ENCODE assay signal across 9 mouse cellular contexts in the genomic region with DNA sequence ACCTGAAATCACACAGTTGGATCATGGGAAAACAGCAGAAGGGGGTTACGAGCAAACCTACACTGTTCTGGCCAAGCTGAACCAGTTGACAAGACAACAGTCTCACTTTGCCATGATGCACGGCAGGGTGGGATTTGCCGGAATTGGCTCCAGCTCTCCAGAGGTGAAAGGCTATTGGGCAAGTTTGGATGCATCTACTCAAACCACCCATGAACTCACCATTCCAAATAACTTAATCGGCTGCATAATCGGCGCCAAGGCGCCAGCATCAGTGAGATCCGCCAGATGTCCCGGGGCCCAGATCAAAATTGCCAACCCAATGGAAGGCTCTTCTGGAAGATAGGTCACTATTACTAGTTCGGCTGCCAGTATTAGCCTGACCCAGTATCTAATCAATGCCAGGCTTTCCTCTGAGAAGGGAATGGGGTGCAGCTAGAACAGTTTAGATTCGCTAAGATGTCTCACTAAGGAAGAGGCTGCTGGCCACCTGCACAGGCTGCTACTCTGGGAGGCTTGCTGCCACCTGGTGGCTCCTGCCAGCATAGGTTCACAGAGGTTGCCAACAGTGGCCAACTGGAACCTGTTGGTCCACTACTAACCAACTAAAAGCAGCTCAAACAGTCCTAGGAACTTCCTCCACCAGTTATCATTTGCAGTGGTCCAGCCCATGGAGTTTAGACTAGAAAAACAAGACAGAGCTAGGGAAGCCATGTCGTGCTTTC. TPM values are rescaled to one million over a fixed set of nuclear protein-coding genes. Genes with fewer than 3 reads are reported as not detected.
A peak's percentile ranks its signal among the peaks of the same experiment; 100 is the strongest.
DNase-seq lines count a peak whose midpoint lies in the region; ATAC-seq lines count a peak whose summit lies in the region.
"Had no signal": no experiment of that assay in that cellular context is flagged by ENCODE, and none has a peak within 500 bp of the region (broad histone marks: within the 10 kb centered on the region; RNA-seq: fewer than 3 reads in every experiment).

No protein-coding gene starts in this region.

- 73% methylated on average over 12 of the region's 12 CpGs for WGBS in forebrain, embryonic 11.5 days
- 74% methylated on average over 12 of the region's 12 CpGs for WGBS in forebrain, embryonic 16.5 days

- DNase-seq in forebrain, embryonic 11.5 days (ENCODE audit: low spot score): peak; percentile 80
- peak; percentile 72 for DNase-seq in T-cell, adult 2 months (ENCODE audit: low spot score)
- peak; percentile 91 to 92 for DNase-seq in cerebellum, postnatal 10 days
- DNase-seq in gastrocnemius, postnatal 36 days: peak; percentile 44 to 52
- DNase-seq in layer of hippocampus, adult 18-20 months (ENCODE audit: low spot score in 2 of 2): peak; percentile 23 to 68
- DNase-seq in lung, postnatal 10 days: peak; percentile 84
- peak; percentile 62 for DNase-seq in right cerebral cortex, postnatal 4 days

- no peak overlapping the region for H3K4me2 ChIP-seq in forebrain, embryonic 11.5 days (ENCODE audit: low read depth, low read length, severe bottlenecking)
- H3K4me2 ChIP-seq in forebrain, embryonic 16.5 days (ENCODE audit: low read length): no peak overlapping the region
- H3K4me2 ChIP-seq: limb, embryonic 13.5 days had no signal

- no peaks in the 10 kb centered on the region for H3K9me3 ChIP-seq in forebrain, embryonic 11.5 days (ENCODE audit: control insufficient read depth, low read length)
- H3K9me3 ChIP-seq in forebrain, embryonic 16.5 days (ENCODE audit: control insufficient read depth, low read length): no peaks in the 10 kb centered on the region

- no peak overlapping the region for H3K27ac ChIP-seq in forebrain, embryonic 11.5 days (ENCODE audit: low read depth, low read length)
- no peak overlapping the region for H3K27ac ChIP-seq in forebrain, embryonic 16.5 days (ENCODE audit: low read length)
- H3K27ac ChIP-seq: limb, embryonic 13.5 days had no signal

- intact Hi-C loops in gastrocnemius, postnatal 36 days (cut with DNase I): loop anchor here (2.0 kb wide), 1 partner anchor 46 kb away; no protein-coding TSS in a partner anchor

- H3K4me1 ChIP-seq in forebrain, embryonic 11.5 days (replicated peaks; ENCODE audit: control insufficient read depth, insufficient read depth, low read length): no peaks in the 10 kb centered on the region
- no peaks in the 10 kb centered on the region for H3K4me1 ChIP-seq in forebrain, embryonic 16.5 days (replicated peaks; ENCODE audit: control insufficient read depth, insufficient read depth, low read length)
- H3K4me1 ChIP-seq: limb, embryonic 13.5 days had no signal

- no peaks in the 10 kb centered on the region for H3K27me3 ChIP-seq in forebrain, embryonic 11.5 days (ENCODE audit: control insufficient read depth, insufficient read depth, low read length)
- no peaks in the 10 kb centered on the region for H3K27me3 ChIP-seq in forebrain, embryonic 16.5 days (replicated peaks; ENCODE audit: control insufficient read depth, insufficient read depth, low read length)
- H3K27me3 ChIP-seq: limb, embryonic 13.5 days had no signal

- ATAC-seq in forebrain, embryonic 11.5 days (replicated peaks; ENCODE audit: low FRiP score): no peak
- ATAC-seq in forebrain, embryonic 16.5 days: no peak

- no peak overlapping the region for H3K4me3 ChIP-seq in forebrain, embryonic 11.5 days (ENCODE audit: low read depth, low read length)
- H3K4me3 ChIP-seq in forebrain, embryonic 16.5 days (replicated peaks; ENCODE audit: low read length): no peak overlapping the region
- H3K4me3 ChIP-seq: limb, embryonic 13.5 days had no signal

- H3K9ac ChIP-seq in forebrain, embryonic 11.5 days (ENCODE audit: low read length): no peak overlapping the region
- no peak overlapping the region for H3K9ac ChIP-seq in forebrain, embryonic 16.5 days (replicated peaks; ENCODE audit: low read depth, low read length)
- H3K9ac ChIP-seq: limb, embryonic 13.5 days had no signal

- H3K36me3 ChIP-seq in forebrain, embryonic 11.5 days (ENCODE audit: control insufficient read depth, insufficient read depth, low read length): no peaks in the 10 kb centered on the region
- no peaks in the 10 kb centered on the region for H3K36me3 ChIP-seq in forebrain, embryonic 16.5 days (ENCODE audit: control insufficient read depth, insufficient read depth)
- H3K36me3 ChIP-seq: limb, embryonic 13.5 days had no signal

RNA-seq across cellular contexts. Expression of gene Arhgap25, which starts 19.9 kb away (rescaled TPM):
- polyA plus RNA-seq in forebrain, embryonic 11.5 days (2014; fragmentation: Nextera tagmentation; extraction: Ambion mirVana): 2.0 and 2.7 TPM in 2 replicates
- 2.2 and 2.7 TPM in 2 replicates for polyA plus RNA-seq in forebrain, embryonic 16.5 days (2015; fragmentation: Nextera tagmentation; extraction: Ambion mirVana)
- 1 to 10 TPM; 1.1 to 1.3 TPM for total RNA-seq in gastrocnemius, postnatal 36 days (2021)
- 1 to 10 TPM; 1.7 to 2.9 TPM for total RNA-seq in layer of hippocampus, adult 18-20 months (2021)
